Mouse (Mus musculus) hindbrain, embryonic 12.5 days (tissue): ENCODE data around the gene Slc9a1. TPM values are rescaled to one million over a fixed set of nuclear protein-coding genes. Genes with fewer than 3 reads are reported as not detected.
A peak's percentile ranks its signal among the peaks of the same experiment; 100 is the strongest.

ENCODE experiments used
- ATAC-seq: fragments of 200-750 bp; cut with Nextera tagmentation; 2 replicates; pipeline ENCODE4 v1.8.0; 2017; ENCODE audit warnings: moderate TSS enrichment; ENCODE audit not compliant: low FRiP score
- H3K27ac ChIP-seq: fragments of 300-500 bp; sonication (generic); 2 replicates; pipeline ENCODE4 v1.5.1; 2016; ENCODE audit warnings: mild to moderate bottlenecking
- H3K27me3 ChIP-seq: fragments of 300-500 bp; sonication (generic); 2 replicates; pipeline ENCODE4 v1.6.1; 2016; ENCODE audit warnings: mild to moderate bottlenecking
- H3K36me3 ChIP-seq: fragments of 300-500 bp; sonication (generic); 2 replicates; pipeline ENCODE4 v1.6.1; 2016; ENCODE audit warnings: mild to moderate bottlenecking
- H3K4me1 ChIP-seq: fragments of 300-500 bp; sonication (generic); 2 replicates; pipeline ENCODE4 v1.6.1; 2016
- H3K4me2 ChIP-seq: fragments of 300-500 bp; sonication (generic); replicated peaks from 2 replicates; pipeline ENCODE4 v1.6.1; 2016; ENCODE audit warnings: mild to moderate bottlenecking
- H3K4me3 ChIP-seq: fragments of 300-500 bp; sonication (generic); 2 replicates; pipeline ENCODE4 v1.5.1; 2016; ENCODE audit warnings: mild to moderate bottlenecking
- H3K9ac ChIP-seq: fragments of 300-500 bp; sonication (generic); 2 replicates; pipeline ENCODE4 v1.6.1; 2016; ENCODE audit warnings: mild to moderate bottlenecking, moderate library complexity
- H3K9me3 ChIP-seq: fragments of 300-500 bp; sonication (generic); replicated peaks from 2 replicates; pipeline ENCODE4 v1.6.1; 2016; ENCODE audit warnings: mild to moderate bottlenecking
- WGBS: fragments of 180-500 bp; shearing (Covaris S2); methylation state at CpG from one replicate; pipeline ENCODE4 v1.1.7; 2016; 5-methylcytosine and 5-hydroxymethylcytosine counted together
- polyA plus RNA-seq: library from polyadenylated mRNA; unstranded; fragments of >200 nt; fragmentation: Nextera tagmentation; extraction: Ambion mirVana; gene quantifications from 2 replicates; pipeline ENCODE4 v1.2.1, GENCODE M21; 2016

Slc9a1 gene
- polyA plus RNA-seq, 1 experiment from 2014 or later, result 9.5 TPM

- no peaks in the 10 kb centered on the region for H3K36me3 ChIP-seq
- WGBS, result 31% methylated on average over 4 of the region's 5 CpGs
- no peak for ATAC-seq
Observed at GRCm38 (mm10) chr4:133379046-133379347, 9.5 kb downstream of the Slc9a1 start.

GRCm38 (mm10) chr4:133379861-133380260, 10.4 kb downstream of the Slc9a1 start:
- H3K4me2 ChIP-seq, result no peak overlapping the region
- no peaks in the 10 kb centered on the region for H3K27me3 ChIP-seq
- H3K36me3 ChIP-seq, result no peaks in the 10 kb centered on the region
- no peak overlapping the region for H3K4me3 ChIP-seq
- ATAC-seq, result no peak
- no peaks in the 10 kb centered on the region for H3K9me3 ChIP-seq
- no peak overlapping the region for H3K9ac ChIP-seq
- 0 out of 2 replicates have a peak overlapping the region, but pooled peaks have one; percentile 23 for H3K27ac ChIP-seq
- 75% methylated on average over 3 of the region's 3 CpGs for WGBS
- H3K4me1 ChIP-seq, result peaks cover 40% of the 10 kb centered on the region

More at GRCm38 (mm10) chr4:133379046-133379347, 9.5 kb downstream of the Slc9a1 start:
- H3K27ac ChIP-seq, result peak overlapping the region; percentile 64
- H3K27me3 ChIP-seq, result no peaks in the 10 kb centered on the region
- peaks cover 43% of the 10 kb centered on the region for H3K4me1 ChIP-seq
- no peaks in the 10 kb centered on the region for H3K9me3 ChIP-seq
- H3K4me3 ChIP-seq, result no peak overlapping the region
- H3K9ac ChIP-seq, result 0 out of 2 replicates have a peak overlapping the region, but pooled peaks have one; percentile 35
- H3K4me2 ChIP-seq, result no peak overlapping the region

- no peak overlapping the region for H3K9ac ChIP-seq
- WGBS, result 55% methylated on average over 6 of the region's 6 CpGs
- H3K9me3 ChIP-seq, result no peaks in the 10 kb centered on the region
- H3K4me1 ChIP-seq, result peaks cover 39% of the 10 kb centered on the region
- H3K4me2 ChIP-seq, result no peak overlapping the region
- no peaks in the 10 kb centered on the region for H3K36me3 ChIP-seq
- ATAC-seq, result no peak
- no peak overlapping the region for H3K27ac ChIP-seq
- H3K4me3 ChIP-seq, result no peak overlapping the region
- no peaks in the 10 kb centered on the region for H3K27me3 ChIP-seq
Observed at GRCm38 (mm10) chr4:133380532-133380931, 11.0 kb downstream of the Slc9a1 start.

GRCm38 (mm10) chr4:133381141-133381540, 11.6 kb downstream of the Slc9a1 start:
- H3K4me1 ChIP-seq, result peaks cover 33% of the 10 kb centered on the region
- no peak overlapping the region for H3K27ac ChIP-seq
- H3K9ac ChIP-seq, result no peak overlapping the region
- WGBS, result 77% methylated on average over 8 of the region's 8 CpGs
- ATAC-seq, result no peak
- no peak overlapping the region for H3K4me2 ChIP-seq
- H3K36me3 ChIP-seq, result no peaks in the 10 kb centered on the region
- H3K4me3 ChIP-seq, result no peak overlapping the region
- H3K9me3 ChIP-seq, result no peaks in the 10 kb centered on the region
- H3K27me3 ChIP-seq, result no peaks in the 10 kb centered on the region

- Histone ChIP-seq H3K36me3 (no peaks in the 10 kb centered on the region; the same call in 1 of the 2 replicates), H3K4me2 (no peak overlapping the region), H3K9ac (no peak overlapping the region), H3K9me3 (no peaks in the 10 kb centered on the region), H3K27me3 (no peaks in the 10 kb centered on the region), H3K4me3 (no peak overlapping the region), H3K4me1 (peaks cover 9% of the 10 kb centered on the region; the same call in 1 of the 2 replicates), H3K27ac (no peak overlapping the region)
- ATAC-seq, result no peak
- 71% methylated on average over 7 of the region's 7 CpGs for WGBS
Observed at GRCm38 (mm10) chr4:133386061-133386797, 16.7 kb downstream of the Slc9a1 start.

- Histone ChIP-seq H3K27ac (no peak overlapping the region), H3K4me3 (no peak overlapping the region), H3K4me1 (peaks cover 13% of the 10 kb centered on the region; the same call in 1 of the 2 replicates), H3K4me2 (no peak overlapping the region), H3K36me3 (no peaks in the 10 kb centered on the region; the same call in 1 of the 2 replicates), H3K9ac (no peak overlapping the region), H3K27me3 (no peaks in the 10 kb centered on the region), H3K9me3 (no peaks in the 10 kb centered on the region)
- ATAC-seq, result no peak
Observed at GRCm38 (mm10) chr4:133387053-133387452, 17.5 kb downstream of the Slc9a1 start.

GRCm38 (mm10) chr4:133388781-133389552, 19.5 kb downstream of the Slc9a1 start:
- H3K4me3 ChIP-seq, result no peak overlapping the region
- WGBS, result 85% methylated on average over 16 of the region's 16 CpGs
- H3K9me3 ChIP-seq, result no peaks in the 10 kb centered on the region
- H3K4me2 ChIP-seq, result no peak overlapping the region
- no peak for ATAC-seq
- no peaks in the 10 kb centered on the region for H3K27me3 ChIP-seq
- peaks cover 13% of the 10 kb centered on the region; the same call in 1 of the 2 replicates for H3K4me1 ChIP-seq
- H3K36me3 ChIP-seq, result no peaks in the 10 kb centered on the region; the same call in 1 of the 2 replicates
- no peak overlapping the region; the same call in 1 of the 2 replicates for H3K9ac ChIP-seq
- peak overlapping the region; percentile 23; the same call in 1 of the 2 replicates for H3K27ac ChIP-seq

GRCm38 (mm10) chr4:133390042-133390441, 20.5 kb downstream of the Slc9a1 start:
- Histone ChIP-seq H3K9ac (no peak overlapping the region), H3K4me1 (peaks cover 22% of the 10 kb centered on the region), H3K4me3 (no peak overlapping the region), H3K9me3 (no peaks in the 10 kb centered on the region), H3K36me3 (no peaks in the 10 kb centered on the region; the same call in 1 of the 2 replicates), H3K27me3 (no peaks in the 10 kb centered on the region), H3K27ac (no peak overlapping the region), H3K4me2 (no peak overlapping the region)
- 100% methylated on average over 2 of the region's 2 CpGs for WGBS
- no peak for ATAC-seq

GRCm38 (mm10) chr4:133390585-133390984, 21.1 kb downstream of the Slc9a1 start:
- ATAC-seq, result no peak
- 86% methylated on average over 6 of the region's 6 CpGs for WGBS
- H3K36me3 ChIP-seq, result no peaks in the 10 kb centered on the region; the same call in 1 of the 2 replicates

GRCm38 (mm10) chr4:133391185-133392040, 21.9 kb downstream of the Slc9a1 start:
- Histone ChIP-seq H3K4me1 (peaks cover 34% of the 10 kb centered on the region), H3K4me3 (no peak overlapping the region), H3K9ac (no peak overlapping the region), H3K27me3 (no peaks in the 10 kb centered on the region), H3K27ac (0 out of 2 replicates have a peak overlapping the region, but pooled peaks have one; percentile 40), H3K4me2 (no peak overlapping the region), H3K9me3 (no peaks in the 10 kb centered on the region), H3K36me3 (no peaks in the 10 kb centered on the region; the same call in 1 of the 2 replicates)
- 80% methylated on average over 18 of the region's 18 CpGs for whole genome bisulfite sequencing
- no peak for ATAC-seq

More at GRCm38 (mm10) chr4:133390585-133390984, 21.1 kb downstream of the Slc9a1 start:
- H3K4me3 ChIP-seq, result no peak overlapping the region
- H3K27me3 ChIP-seq, result no peaks in the 10 kb centered on the region
- no peak overlapping the region for H3K4me2 ChIP-seq
- peaks cover 27% of the 10 kb centered on the region for H3K4me1 ChIP-seq
- H3K9ac ChIP-seq, result no peak overlapping the region
- no peak overlapping the region for H3K27ac ChIP-seq
- H3K9me3 ChIP-seq, result no peaks in the 10 kb centered on the region

GRCm38 (mm10) chr4:133394981-133395573, 25.6 kb downstream of the Slc9a1 start:
- no peaks in the 10 kb centered on the region for H3K36me3 ChIP-seq
- H3K4me1 ChIP-seq, result peaks cover 57% of the 10 kb centered on the region
- no peak overlapping the region for H3K27ac ChIP-seq
- H3K4me3 ChIP-seq, result no peak overlapping the region
- H3K9ac ChIP-seq, result no peak overlapping the region
- ATAC-seq, result no peak; the same call in 1 of the 2 replicates
- no peaks in the 10 kb centered on the region for H3K9me3 ChIP-seq
- H3K27me3 ChIP-seq, result no peaks in the 10 kb centered on the region
- 88% methylated on average over 4 of the region's 4 CpGs for WGBS
- no peak overlapping the region for H3K4me2 ChIP-seq
